Mouse (Mus musculus) testis, postnatal 10 days (tissue): Measurements from ENCODE around the gene Tex2.

Experiments used
- DNase-seq: peaks from one replicate; pipeline ENCODE4 v3.0.0; 2021; ENCODE audit warnings: low spot score

The Tex2 gene

GRCm38 (mm10) chr11:106543006-106543405 is 70.2 kb downstream of the Tex2 start:
- no peak for DNase-seq

GRCm38 (mm10) chr11:106542385-106542784 is 70.8 kb downstream of the Tex2 start:
- DNase-seq, result no peak

- DNase-seq, result no peak
Measured at GRCm38 (mm10) chr11:106540506-106541268, 72.5 kb downstream of the Tex2 start.

- DNase-seq, result no peak
Measured at GRCm38 (mm10) chr11:106536253-106536912, 76.8 kb downstream of the Tex2 start.

GRCm38 (mm10) chr11:106535660-106536252 is 77.5 kb downstream of the Tex2 start:
- no peak for DNase-seq

GRCm38 (mm10) chr11:106532248-106532790 is 80.9 kb downstream of the Tex2 start:
- DNase-seq, result no peak

- no peak for DNase-seq
Measured at GRCm38 (mm10) chr11:106529786-106530185, 83.4 kb downstream of the Tex2 start.

GRCm38 (mm10) chr11:106529113-106529512 is 84.1 kb downstream of the Tex2 start:
- DNase-seq, result no peak

- no peak for DNase-seq
Measured at GRCm38 (mm10) chr11:106527926-106528325, 85.3 kb downstream of the Tex2 start.

- no peak for DNase-seq
Measured at GRCm38 (mm10) chr11:106527147-106527821, 85.9 kb downstream of the Tex2 start.

GRCm38 (mm10) chr11:106522538-106522937 is 90.7 kb downstream of the Tex2 start:
- no peak for DNase-seq

GRCm38 (mm10) chr11:106521612-106522011 is 91.6 kb downstream of the Tex2 start:
- no peak for DNase-seq

- no peak for DNase-seq
Measured at GRCm38 (mm10) chr11:106520404-106520803, 92.8 kb downstream of the Tex2 start.

- DNase-seq, result no peak
Measured at GRCm38 (mm10) chr11:106519519-106519918, 93.7 kb downstream of the Tex2 start.

- no peak for DNase-seq
Measured at GRCm38 (mm10) chr11:106518391-106518790, 94.8 kb downstream of the Tex2 start.

- DNase-seq, result no peak
Measured at GRCm38 (mm10) chr11:106515079-106515745, 98.0 kb downstream of the Tex2 start.

GRCm38 (mm10) chr11:106514446-106514845 is 98.8 kb downstream of the Tex2 start:
- no peak for DNase-seq

- peak; percentile 79 for DNase-seq
Measured at GRCm38 (mm10) chr11:106513166-106513565, 100.1 kb downstream of the Tex2 start.

GRCm38 (mm10) chr11:106512006-106512390 is 101.2 kb downstream of the Tex2 start:
- DNase-seq, result no peak

GRCm38 (mm10) chr11:106511236-106512005 is 101.8 kb downstream of the Tex2 start:
- no peak for DNase-seq

GRCm38 (mm10) chr11:106507638-106508037 is 105.6 kb downstream of the Tex2 start:
- no peak for DNase-seq
